Mouse (Mus musculus) neural tube, embryonic 14.5 days (tissue): Measurements from ENCODE around the gene Ptpn22. TPM values are rescaled to one million over a fixed set of nuclear protein-coding genes. Genes with fewer than 3 reads are reported as not detected.

Experiments
- ATAC-seq: fragments of 200-750 bp; cut with Nextera tagmentation; 2 replicates; pipeline ENCODE4 v1.8.0; 2017; ENCODE audit warnings: low read depth, mild to moderate bottlenecking, moderate TSS enrichment, moderate library complexity
- H3K27ac ChIP-seq: fragments of 300-500 bp; sonication (generic); 2 replicates; pipeline ENCODE4 v1.5.1; 2014; ENCODE audit warnings: low read depth, mild to moderate bottlenecking, control low read depth, low read length, moderate library complexity, mixed read lengths
- H3K27me3 ChIP-seq: fragments of 300-500 bp; sonication (generic); 2 replicates; pipeline ENCODE4 v1.6.1; 2014; ENCODE audit warnings: low read length; ENCODE audit not compliant: control insufficient read depth, insufficient read depth
- H3K36me3 ChIP-seq: fragments of 300-500 bp; sonication (generic); 2 replicates; pipeline ENCODE4 v1.6.1; 2014; ENCODE audit warnings: low read length, mixed read lengths; ENCODE audit not compliant: control insufficient read depth, insufficient read depth
- H3K4me1 ChIP-seq: fragments of 300-500 bp; sonication (generic); 2 replicates; pipeline ENCODE4 v1.6.1; 2014; ENCODE audit warnings: low read length; ENCODE audit not compliant: control insufficient read depth, insufficient read depth
- H3K4me2 ChIP-seq: fragments of 300-500 bp; sonication (generic); 2 replicates; pipeline ENCODE4 v1.6.1; 2014; ENCODE audit warnings: mild to moderate bottlenecking, low read depth, low read length, control low read depth
- H3K4me3 ChIP-seq: fragments of 300-500 bp; sonication (generic); 2 replicates; pipeline ENCODE4 v1.5.1; 2014; ENCODE audit warnings: low read depth, low read length, control low read depth, mixed read lengths
- H3K9ac ChIP-seq: fragments of 300-500 bp; sonication (generic); replicated peaks from 2 replicates; pipeline ENCODE4 v1.6.1; 2014; ENCODE audit warnings: low read depth, mild to moderate bottlenecking, control low read depth, low read length, mixed read lengths
- H3K9me3 ChIP-seq: fragments of 300-500 bp; sonication (generic); 2 replicates; pipeline ENCODE4 v1.6.1; 2016; ENCODE audit warnings: low read length; ENCODE audit not compliant: control insufficient read depth
- WGBS: fragments of 180-500 bp; shearing (Covaris S2); extraction: QIAGEN DNeasy Blood & Tissue Kit; methylation state at CpG from one replicate; pipeline ENCODE4 v1.1.7; 2014; 5-methylcytosine and 5-hydroxymethylcytosine counted together
- polyA plus RNA-seq: library from polyadenylated mRNA; unstranded; fragments of >200 nt; fragmentation: Nextera tagmentation; extraction: Ambion mirVana; gene quantifications from 2 replicates; pipeline ENCODE4 v1.2.1, GENCODE M21; 2014

The Ptpn22 gene
- polyA plus RNA-seq, 1 experiment from 2014 or later = 0.17 TPM

DNA sequence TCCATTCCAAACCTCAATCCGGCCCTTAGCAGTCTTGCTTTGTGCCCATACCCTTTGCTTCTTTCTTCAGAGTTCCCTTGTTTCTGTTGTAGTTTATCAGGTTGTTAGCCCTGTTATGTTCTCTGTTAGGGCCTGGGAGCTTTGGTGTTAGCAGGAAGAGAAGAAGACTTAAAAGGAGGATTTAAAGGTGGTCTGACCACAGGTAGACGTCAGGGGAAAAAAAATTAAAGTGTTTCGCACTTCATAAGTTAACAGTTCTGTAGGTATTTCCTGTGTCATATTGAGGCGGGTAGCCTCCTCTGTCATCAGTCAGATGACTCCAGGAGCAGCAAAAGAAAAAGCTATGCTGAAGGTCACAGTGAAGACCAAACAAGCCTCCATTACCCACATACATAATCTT, 8.4 kb downstream of the Ptpn22 start:
- H3K4me1 ChIP-seq = no peaks in the 10 kb centered on the region
- H3K27me3 ChIP-seq = no peaks in the 10 kb centered on the region
- no peaks in the 10 kb centered on the region for H3K9me3 ChIP-seq
- no peak overlapping the region for H3K9ac ChIP-seq
- H3K36me3 ChIP-seq = no peaks in the 10 kb centered on the region
- WGBS = 87% methylated on average over 4 of the region's 4 CpGs
- no peak overlapping the region for H3K27ac ChIP-seq
- no peak overlapping the region for H3K4me2 ChIP-seq
- no peak overlapping the region for H3K4me3 ChIP-seq
- ATAC-seq = no peak

DNA sequence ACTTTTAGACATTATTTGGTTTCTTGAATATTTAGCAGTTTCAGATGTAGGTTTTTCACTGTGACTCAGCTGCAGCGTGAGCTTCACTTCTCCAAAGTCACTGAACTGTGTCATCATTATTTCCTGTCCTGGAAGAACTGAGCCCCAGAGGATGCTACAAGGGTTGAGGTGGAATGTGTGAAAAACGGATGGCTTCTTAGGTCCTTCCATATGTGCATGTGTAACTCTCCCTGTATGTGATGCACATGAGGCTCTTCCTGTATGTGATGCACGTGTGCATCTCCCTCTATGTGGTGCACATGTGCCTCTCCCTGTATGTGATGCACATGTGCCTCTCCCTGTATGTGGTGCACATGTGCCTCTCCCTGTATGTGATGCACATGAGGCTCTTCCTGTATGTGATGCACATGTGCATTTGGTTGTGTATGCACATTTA, 13.1 kb downstream of the Ptpn22 start:
- H3K9me3 ChIP-seq = no peaks in the 10 kb centered on the region
- WGBS = 64% methylated on average over 3 of the region's 3 CpGs
- no peak for ATAC-seq

DNA sequence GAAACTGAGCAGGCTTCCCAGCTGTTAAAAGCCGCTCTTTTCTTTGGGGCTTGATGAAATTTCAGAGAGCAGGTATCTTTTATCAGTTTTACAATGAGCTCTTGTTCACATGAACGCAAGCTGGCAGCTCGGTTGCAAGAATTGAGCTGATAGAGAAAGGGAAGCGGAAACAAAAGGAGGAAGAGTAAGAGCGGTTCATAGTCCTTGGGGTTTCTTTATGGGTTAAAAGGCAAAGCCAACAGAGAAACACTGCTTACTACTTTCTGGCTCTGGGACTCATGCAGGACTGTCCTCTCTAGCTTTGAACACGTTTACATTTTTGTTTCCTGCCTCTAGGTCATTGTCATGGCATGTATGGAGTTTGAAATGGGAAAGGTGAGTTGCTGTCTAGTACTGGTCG, 14.7 kb downstream of the Ptpn22 start:
- 74% methylated on average over 7 of the region's 7 CpGs for WGBS

More for the DNA sequence above, 13.1 kb downstream of the Ptpn22 start:
- no peaks in the 10 kb centered on the region for H3K4me1 ChIP-seq
- no peaks in the 10 kb centered on the region for H3K27me3 ChIP-seq
- no peak overlapping the region for H3K9ac ChIP-seq
- no peak overlapping the region for H3K4me3 ChIP-seq
- H3K4me2 ChIP-seq = no peak overlapping the region
- no peak overlapping the region for H3K27ac ChIP-seq
- H3K36me3 ChIP-seq = no peaks in the 10 kb centered on the region

DNA sequence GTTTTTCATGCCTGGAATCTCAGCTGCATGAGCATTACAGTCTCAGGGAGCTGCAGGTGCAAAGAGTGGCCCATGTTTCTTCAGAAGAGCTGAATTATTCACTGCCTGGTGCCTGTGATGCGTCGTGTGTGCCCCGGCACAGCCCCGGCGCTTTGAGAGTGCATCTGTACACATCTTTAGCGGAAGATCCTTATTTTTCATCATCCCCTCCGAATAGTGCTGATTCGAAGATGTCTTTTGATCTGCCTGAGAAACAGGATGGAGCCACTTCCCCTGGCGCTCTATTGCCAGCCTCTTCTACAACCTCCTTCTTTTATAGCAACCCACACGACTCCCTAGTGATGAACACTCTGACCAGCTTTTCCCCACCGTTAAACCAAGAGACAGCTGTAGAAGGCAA, 26.4 kb downstream of the Ptpn22 start:
- H3K27ac ChIP-seq = no peak overlapping the region
- no peak for ATAC-seq
- WGBS = 69% methylated on average over 11 of the region's 11 CpGs

More for the DNA sequence above, 14.7 kb downstream of the Ptpn22 start:
- no peak overlapping the region for H3K4me3 ChIP-seq
- no peaks in the 10 kb centered on the region for H3K4me1 ChIP-seq
- no peaks in the 10 kb centered on the region for H3K27me3 ChIP-seq
- H3K36me3 ChIP-seq = no peaks in the 10 kb centered on the region
- H3K9me3 ChIP-seq = no peaks in the 10 kb centered on the region
- no peak overlapping the region for H3K9ac ChIP-seq
- H3K4me2 ChIP-seq = no peak overlapping the region
- no peak for ATAC-seq
- no peak overlapping the region for H3K27ac ChIP-seq

DNA sequence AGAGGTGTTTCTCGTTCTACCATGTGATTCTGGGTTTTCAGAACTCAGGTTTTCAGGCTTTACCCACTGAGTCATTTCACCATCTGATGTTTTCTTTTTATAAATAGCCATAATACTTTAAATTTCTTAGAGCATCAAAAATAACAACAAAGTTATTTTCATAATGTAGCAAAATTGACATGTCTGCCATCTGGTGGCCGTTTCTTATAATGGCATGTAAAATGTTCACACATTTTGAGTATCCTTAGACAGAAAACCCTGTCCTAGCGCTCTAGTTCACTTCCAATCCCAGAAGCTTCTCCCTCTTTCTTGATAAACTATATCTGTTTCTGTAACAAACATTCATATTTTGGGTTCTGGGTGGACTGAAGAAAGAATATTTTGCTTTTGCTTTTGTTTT, 28.0 kb downstream of the Ptpn22 start:
- H3K9me3 ChIP-seq = no peaks in the 10 kb centered on the region
- WGBS = 31% methylated on average over 3 of the region's 3 CpGs
- no peak for ATAC-seq
- no peak overlapping the region for H3K27ac ChIP-seq
- H3K4me2 ChIP-seq = no peak overlapping the region
- no peaks in the 10 kb centered on the region for H3K4me1 ChIP-seq
- no peak overlapping the region for H3K4me3 ChIP-seq
- no peak overlapping the region for H3K9ac ChIP-seq
- H3K36me3 ChIP-seq = no peaks in the 10 kb centered on the region
- H3K27me3 ChIP-seq = no peaks in the 10 kb centered on the region

More for the DNA sequence above, 26.4 kb downstream of the Ptpn22 start:
- no peak overlapping the region for H3K4me2 ChIP-seq
- H3K4me3 ChIP-seq = no peak overlapping the region
- no peaks in the 10 kb centered on the region for H3K9me3 ChIP-seq
- no peaks in the 10 kb centered on the region for H3K27me3 ChIP-seq
- no peaks in the 10 kb centered on the region for H3K36me3 ChIP-seq
- H3K9ac ChIP-seq = no peak overlapping the region
- no peaks in the 10 kb centered on the region for H3K4me1 ChIP-seq

DNA sequence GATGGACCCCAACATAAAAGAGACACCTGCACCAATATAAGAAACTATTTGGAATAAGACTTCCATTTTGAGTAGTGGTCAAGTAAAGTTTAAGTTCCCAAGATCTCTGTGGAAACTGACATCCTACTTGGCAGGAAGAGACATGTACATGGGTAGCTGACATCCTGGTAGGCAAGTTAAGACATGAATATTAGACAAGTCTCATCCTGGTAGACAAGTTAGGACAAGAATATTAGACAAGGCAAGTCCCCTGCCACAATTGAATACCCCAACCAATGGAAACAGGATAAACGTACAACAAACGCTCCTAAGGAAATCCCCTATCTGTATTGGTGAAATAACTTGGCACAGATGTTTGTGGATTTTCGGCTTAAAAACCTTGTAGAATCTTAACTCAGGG, 33.8 kb downstream of the Ptpn22 start:
- Histone ChIP-seq H3K27ac (no peak overlapping the region), H3K9ac (no peak overlapping the region), H3K27me3 (no peaks in the 10 kb centered on the region), H3K9me3 (no peaks in the 10 kb centered on the region), H3K4me3 (no peak overlapping the region), H3K4me2 (no peak overlapping the region), H3K4me1 (no peaks in the 10 kb centered on the region), H3K36me3 (no peaks in the 10 kb centered on the region)
- WGBS = 97% methylated on average over 3 of the region's 3 CpGs
- ATAC-seq = no peak

DNA sequence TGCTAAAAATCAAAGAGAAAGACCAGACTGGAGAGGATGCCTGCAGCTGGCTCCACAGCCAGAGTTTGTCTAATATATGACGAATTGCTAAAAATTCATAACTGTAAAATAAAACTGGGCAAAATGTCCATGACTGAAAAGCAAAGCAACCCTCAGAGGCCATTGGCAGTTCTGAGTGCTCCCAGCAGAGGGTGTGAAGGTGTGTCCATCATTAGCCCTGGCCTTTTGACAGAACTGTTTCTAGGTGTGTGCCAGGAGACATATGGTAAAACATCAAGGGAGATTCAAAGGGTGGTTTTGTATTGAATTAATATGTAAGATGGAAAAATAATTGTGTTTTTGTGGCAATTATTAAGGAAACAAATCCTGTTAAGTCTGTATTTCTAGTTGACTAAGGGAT, 45.1 kb downstream of the Ptpn22 start:
- 93% methylated on average over 1 of the region's 1 CpGs for WGBS
- ATAC-seq = no peak
- H3K27me3 ChIP-seq = no peaks in the 10 kb centered on the region
- H3K4me2 ChIP-seq = no peak overlapping the region
- no peaks in the 10 kb centered on the region for H3K4me1 ChIP-seq
- no peak overlapping the region for H3K27ac ChIP-seq
- no peak overlapping the region for H3K9ac ChIP-seq
- no peak overlapping the region for H3K4me3 ChIP-seq
- no peaks in the 10 kb centered on the region for H3K9me3 ChIP-seq
- H3K36me3 ChIP-seq = no peaks in the 10 kb centered on the region

DNA sequence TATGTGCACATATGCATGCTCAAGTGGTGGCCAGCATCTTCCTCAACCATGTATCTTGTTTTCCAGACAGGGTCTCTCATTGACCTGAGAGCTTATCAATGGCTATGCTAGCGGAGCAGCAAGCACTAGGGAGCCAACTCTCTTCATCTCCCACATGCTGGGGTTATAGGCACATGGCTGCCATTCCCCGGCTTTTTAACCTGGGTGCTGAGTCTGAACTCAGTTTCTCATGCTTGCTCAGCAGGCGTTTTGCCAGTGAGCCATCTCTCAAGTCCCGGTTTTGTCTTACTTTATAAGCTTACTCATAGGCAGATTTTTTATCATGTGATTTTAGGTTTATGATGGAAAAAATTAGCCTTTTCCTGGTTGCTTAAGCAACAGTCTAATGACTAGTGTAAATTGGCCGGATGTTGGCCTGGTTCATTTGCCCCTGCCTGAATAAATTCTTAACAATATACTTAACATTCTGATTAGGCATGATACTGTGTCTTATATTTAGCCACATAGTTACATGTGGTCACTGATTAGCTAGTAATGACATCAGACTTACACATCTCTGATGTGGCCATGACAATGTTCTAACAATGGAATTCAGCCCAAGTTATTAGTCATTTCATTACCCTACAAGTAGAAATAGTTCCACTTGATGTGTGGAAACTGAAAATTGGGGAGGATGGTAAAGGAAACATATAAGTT, 47.9 kb downstream of the Ptpn22 start:
- Histone ChIP-seq H3K27me3 (no peaks in the 10 kb centered on the region), H3K9me3 (no peaks in the 10 kb centered on the region), H3K36me3 (no peaks in the 10 kb centered on the region), H3K9ac (no peak overlapping the region), H3K27ac (no peak overlapping the region), H3K4me2 (no peak overlapping the region), H3K4me3 (no peak overlapping the region), H3K4me1 (no peaks in the 10 kb centered on the region)
- no peak for ATAC-seq
- 81% methylated on average over 5 of the region's 5 CpGs for WGBS

DNA sequence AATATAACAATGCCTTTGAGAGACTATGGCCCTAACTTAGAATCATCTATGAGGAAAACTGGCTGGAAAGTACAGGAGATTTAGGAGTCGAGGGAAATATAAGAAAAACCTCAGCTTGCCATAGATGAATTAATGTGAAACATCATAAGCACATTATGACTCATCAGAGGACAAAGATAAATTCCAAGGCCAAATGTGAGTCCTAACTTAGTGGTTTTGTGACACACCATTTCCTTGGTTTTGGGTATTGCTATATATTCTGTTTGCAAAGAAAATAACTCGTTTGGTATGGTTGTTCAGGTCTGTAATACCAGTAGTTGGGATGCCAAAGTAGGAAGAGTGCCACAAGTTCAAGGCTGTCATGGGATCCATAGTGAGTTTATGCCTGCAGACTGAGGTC, 49.2 kb downstream of the Ptpn22 start:
- Histone ChIP-seq H3K4me1 (no peaks in the 10 kb centered on the region), H3K9me3 (no peaks in the 10 kb centered on the region), H3K27ac (no peak overlapping the region), H3K4me3 (no peak overlapping the region), H3K27me3 (no peaks in the 10 kb centered on the region), H3K36me3 (no peaks in the 10 kb centered on the region), H3K9ac (no peak overlapping the region), H3K4me2 (no peak overlapping the region)
- 77% methylated on average over 2 of the region's 2 CpGs for WGBS
- ATAC-seq = no peak
